Mouse (Mus musculus) B cell, adult 2 months (primary cell): Measurements from ENCODE around the gene Vipas39.
"Not testable (repeated sequence)": the region's sequence is repeated elsewhere in the genome, so short reads cannot be mapped to it uniquely, and the experiment has no call there.

Experiments
- DNase-seq, 2 experiments: peaks; one replicate each; pipeline ENCODE4 v3.0.0; 2022

The Vipas39 gene

DNA sequence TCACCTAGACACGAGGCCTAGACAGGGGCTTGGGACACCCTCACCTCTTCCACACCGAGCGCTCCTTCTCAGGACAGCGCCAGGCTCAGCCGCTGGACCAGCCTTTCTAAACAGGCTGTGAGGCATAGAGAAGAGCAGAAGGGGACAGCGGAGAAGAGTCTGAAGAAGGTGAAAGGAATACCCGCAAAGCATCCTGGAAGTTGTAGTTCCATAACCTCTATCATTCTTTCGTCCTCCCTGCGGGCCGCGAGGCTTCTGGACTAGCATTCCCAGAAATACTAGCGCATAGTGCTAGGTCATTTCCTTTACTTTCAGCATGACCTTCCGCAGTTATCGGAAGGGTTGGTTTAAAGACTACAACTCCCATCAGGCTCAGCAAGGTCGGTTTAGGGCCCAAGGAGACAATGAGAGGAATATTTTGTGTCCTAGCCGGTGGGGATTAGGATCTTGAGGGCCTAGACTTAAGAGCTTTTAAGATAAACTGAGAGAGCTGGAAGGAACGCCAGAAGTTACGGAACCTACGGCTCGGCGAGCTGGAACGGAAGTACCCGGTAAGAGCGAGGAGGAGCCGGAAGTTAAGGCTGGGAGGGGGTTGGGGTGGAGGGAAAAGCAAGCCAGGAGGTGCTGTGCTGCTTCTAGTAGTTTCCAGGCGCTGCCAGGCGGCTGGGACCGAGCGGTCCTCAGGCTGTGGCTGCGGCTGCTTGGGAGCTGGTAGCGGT lies at the start of gene Vipas39, which contains the start of gene Ahsa1:
Vipas39 (minus strand) TSS at position 149 of the 719 bp plus-strand sequence.
Ahsa1 (plus strand) TSS at position 372 of the 719 bp plus-strand sequence.
- peak; percentile 88 for DNase-seq

DNA sequence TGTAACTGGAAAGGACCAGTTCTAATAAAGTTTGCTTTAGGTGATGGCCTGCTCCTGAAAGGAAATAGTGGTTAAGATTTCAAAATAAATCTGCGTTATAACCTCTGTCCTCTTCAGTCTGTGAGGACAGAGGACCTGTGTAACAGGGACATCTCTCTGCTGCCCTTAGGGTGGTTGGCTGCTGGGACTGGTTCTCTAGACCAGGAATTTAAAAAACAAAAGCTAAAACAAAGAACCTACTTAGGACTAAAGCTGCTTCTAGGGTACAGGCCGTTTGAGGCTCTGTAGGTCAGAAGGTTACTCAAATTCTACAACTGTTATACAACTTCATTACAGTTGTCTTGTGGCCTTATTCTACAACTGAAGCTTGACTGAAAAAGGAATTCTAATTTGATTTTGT lies 47.0 kb upstream of the Vipas39 start:
- no peak for DNase-seq

DNA sequence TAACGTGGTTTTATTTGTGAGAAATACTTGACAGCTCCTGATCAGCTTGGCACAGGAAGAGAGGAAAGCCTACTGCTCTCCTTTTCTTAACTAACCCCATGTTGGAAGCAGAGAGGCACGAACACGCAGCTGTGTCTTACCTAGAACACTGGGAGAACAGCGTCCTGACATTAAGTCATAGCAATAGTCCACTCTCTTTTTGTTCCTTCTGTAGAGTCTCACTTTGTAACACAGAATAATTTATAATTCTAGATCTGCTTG lies 40.5 kb upstream of the Vipas39 start:
- DNase-seq = not testable (repeated sequence)

DNA sequence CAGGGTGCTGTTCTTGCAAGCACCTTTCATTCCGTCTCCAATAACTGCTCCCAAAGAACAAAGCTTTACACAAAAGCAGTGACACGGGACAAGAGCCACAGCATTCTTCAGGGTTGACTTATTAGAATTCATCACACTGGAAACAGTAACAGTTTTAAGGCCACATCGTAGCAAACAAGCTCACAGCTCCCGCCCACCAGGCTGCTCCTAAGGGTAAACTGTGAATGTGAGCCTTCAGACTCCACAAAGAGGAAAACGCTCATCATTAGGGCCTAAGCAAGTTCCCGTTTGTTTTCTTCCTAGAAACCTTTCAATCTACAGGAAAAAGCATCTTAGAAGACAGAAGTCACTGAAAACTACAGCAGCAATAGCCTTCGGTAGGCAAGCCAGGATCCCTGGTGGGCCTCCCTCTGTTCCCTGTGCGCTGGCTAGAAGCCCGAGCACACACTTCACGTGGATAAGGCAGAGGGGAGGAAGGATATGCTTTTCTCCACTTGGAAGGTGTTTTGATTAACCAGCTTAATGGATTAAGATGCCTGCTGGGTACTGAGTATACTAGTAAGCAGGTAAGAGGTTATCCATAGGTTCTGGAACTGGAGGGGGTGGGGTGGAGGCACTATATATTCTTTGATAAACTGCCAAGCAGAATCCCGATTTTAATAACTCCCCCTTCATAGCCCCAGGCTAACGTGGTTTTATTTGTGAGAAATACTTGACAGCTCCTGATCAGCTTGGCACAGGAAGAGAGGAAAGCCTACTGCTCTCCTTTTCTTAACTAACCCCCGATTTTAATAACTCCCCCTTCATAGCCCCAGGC lies 39.9 kb upstream of the Vipas39 start:
- no peak for DNase-seq

DNA sequence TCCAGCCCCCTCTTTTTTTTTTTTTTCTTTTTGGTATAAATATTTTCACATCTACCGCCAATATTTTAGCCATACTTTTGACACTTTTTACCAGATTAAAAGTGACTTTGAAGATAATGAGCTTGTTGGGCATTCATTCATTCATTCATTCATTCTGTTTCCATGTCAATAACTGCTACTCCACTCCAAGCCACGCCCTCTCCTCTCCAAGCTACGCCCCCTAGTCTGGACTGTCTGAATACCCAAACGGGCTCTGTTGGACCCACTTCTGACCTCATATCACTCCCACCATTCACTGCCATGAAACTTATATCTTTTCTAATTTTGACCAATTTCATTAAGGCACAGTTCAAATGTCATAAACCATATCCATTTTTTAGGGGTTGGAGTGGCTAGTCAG lies 35.1 kb upstream of the Vipas39 start:
- DNase-seq = no peak

DNA sequence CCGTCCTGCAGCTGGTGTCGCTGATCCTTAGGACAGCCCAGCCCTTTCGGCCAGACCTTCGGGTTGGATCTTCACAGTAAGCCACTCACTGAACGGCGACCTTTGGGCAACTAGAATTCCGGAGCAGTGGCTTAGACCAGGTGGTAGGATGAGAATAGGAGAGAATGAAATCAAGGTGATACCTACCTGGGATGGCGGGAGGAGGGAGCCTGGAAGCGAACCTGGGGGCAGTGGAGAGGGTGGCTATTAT lies 34.3 kb upstream of the Vipas39 start:
- peak in 1 of 2 experiments; percentile 18 for DNase-seq

DNA sequence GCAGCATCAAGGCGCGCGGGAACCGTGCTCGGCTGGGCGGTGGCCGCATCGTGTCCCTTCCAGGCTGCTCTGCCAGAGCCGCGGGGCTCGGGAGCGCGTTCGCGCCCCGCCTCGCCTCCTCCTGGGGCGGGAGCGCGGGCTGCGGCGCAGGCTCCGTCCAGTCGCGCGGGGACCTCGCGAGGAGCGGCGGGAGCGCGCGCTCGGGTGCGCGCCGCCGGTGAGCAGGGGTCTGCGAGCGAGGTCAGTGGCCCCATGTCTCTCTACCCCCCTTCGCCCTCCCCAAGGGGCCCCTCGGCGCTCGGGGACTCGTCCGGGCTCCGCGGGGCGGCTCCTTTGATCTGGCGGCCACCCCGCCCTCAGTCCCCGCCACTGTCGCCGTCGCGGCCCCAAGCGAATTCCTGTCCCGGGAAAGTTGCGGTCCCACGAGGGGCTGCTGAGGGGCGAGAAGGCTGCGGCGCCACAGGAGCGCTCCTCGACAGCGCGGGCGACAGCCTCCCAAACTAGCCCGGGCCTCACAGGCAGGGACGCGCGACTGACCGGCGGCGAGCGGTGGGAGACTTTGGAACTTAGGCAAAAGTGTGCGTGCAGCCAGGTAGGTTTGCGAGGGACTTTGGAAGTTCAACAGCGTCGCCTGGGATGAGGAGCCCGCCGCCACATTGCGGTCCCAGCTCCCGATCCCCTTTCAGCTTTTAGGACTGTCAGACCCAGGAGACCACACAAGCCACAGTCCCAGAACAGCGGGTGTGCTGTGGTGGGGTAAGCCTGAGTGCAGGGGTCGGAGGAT lies 33.8 kb upstream of the Vipas39 start, which contains the start of gene Ism2:
Ism2 (minus strand) TSS at position 49 of the 784 bp plus-strand sequence.
- peak; percentile 14 to 24 for DNase-seq

DNA sequence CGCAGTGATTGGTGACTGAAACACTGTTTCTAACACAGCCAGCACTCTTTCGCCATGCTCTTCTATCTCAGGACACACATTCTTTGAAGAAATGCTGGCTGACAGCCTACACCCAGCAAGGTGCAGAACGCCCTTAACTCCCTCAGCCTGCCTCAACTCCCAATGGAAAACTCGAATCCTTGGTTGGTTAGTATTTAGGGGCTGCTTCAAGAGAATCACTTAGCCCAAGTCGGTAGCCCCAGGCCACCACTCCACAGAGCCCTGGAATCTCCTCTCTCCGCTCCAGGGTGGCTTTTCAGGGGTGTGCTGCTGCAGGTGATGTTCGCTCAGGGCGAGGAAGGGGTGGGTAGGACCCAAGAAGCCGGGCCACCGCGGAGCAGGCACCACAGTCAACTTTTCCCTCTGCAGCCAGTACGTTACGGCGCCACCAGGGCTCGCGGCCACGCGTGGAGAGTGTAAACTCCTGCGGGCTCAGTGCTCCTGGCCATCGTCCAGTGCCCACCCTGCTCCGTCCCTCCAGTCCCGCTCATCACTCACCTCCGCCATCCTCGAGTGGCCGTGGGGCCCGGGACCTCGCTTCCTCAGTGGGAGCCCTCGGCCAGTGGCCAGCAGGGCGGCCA lies 33.1 kb upstream of the Vipas39 start:
- peak in 1 of 2 experiments; percentile 8 for DNase-seq

DNA sequence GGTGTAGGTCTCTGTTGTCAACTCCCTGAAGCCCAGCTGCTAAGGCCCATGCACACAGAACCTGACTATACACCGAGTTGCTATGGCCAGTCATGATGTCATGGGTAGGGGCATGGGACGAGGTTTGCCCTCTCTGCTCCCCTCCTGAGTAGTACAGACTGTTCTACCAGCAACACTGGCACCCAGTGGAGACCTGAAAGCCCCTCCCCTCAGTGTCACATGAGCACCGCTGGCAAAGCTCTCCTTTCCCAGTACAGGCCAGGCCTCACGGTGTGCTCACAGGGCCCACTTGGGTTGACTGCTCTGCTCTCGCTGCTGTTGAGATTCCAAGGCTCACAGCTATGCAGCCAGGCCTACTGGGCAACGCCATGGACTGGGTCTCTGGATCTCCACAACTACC lies 27.9 kb upstream of the Vipas39 start:
- DNase-seq = no peak

DNA sequence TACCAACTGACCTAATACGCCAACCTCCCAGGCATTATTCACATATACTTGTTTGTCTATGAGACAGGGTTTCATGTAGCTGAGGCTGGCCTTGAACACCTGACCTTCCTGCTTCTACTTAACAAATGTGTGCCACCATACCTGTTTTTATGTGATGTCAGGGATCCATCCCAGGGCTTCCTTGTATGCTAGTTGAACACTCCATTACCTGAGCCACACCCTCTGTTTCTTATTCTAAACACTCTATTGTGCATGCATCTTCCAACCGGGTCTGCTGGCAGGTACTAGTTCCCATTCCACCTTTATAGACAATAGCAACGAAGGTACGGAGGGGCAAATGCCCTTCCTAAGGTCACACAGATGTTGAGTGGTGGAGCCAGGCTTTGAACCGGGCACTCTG lies 23.0 kb upstream of the Vipas39 start:
- no peak for DNase-seq

DNA sequence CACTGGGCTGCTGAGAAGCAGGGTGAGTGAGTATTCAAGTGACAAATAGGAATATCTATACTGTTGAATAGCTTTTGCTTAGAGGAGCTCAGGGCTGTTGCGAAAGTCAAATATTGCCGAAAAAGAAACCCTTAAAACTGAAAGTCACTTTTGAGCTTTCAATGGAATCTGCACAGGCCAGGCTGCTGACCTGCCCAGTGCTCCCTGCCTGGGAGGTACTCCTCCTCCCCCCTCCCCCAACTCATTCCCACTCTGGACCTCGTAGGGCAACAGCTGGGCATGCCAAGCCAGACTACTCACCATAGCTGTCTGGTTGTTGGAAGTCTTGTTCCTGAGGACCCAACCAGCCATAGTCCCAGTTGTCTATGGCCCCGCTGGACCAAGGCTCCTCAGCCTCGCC lies 18.7 kb upstream of the Vipas39 start:
- no peak for DNase-seq

DNA sequence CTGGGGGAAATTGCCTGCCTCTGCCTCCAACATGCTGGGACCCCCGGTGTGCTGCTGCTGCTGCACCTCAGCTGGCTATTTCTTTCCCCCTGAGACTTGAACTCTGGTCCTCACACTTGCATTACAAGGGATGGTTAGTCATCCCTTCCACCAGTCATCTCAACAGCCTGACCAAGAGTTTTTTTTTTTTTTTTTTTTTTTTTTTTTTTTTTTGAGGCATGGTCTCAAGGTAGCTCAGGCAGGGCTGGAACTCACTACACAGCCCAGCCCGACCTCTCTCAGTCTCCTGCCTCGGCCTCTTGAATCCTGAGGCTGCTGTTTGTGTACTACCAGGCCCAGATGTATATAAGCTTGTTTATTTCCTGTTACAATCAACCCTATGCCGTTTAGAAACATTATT lies 18.2 kb upstream of the Vipas39 start:
- DNase-seq = no peak

DNA sequence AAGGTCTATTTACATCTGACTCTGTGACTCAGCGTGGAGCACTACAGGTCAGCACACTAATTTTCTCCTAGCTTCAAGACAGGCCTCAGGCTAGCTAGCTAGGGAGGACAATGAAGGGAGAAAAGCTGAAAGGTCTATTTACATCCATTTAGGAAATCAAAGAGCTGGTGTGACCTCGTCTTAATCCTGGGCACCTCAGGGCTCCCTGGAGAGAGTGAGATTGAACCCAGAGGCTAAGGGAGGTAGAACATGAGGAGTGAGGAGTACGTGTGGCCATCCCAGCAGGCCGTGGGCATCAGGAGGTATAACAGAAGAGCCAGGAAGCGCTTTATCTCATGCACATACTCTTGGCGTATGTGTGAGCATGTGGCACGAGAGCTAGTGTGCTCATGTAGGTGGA lies 17.6 kb upstream of the Vipas39 start:
- no peak for DNase-seq

DNA sequence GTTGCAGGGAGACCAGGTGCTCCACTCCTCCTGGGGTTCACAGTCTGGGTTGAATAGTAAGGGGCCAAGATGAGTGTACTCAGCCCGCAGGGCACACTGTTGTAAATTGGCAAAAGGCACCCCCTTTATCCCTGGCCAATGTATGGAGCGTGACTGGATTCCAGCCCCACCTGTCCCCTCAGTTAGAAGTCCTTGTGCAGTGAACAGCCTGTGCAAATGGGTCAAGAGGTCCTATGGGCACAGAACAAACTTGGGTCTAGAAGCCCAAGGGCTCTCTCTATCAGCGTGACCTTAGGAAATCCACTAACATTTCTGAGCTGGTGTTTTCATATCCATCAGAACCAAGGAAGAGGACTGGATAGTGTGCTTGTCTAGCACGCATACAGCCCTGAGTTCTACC lies 16.7 kb upstream of the Vipas39 start:
- no peak for DNase-seq

DNA sequence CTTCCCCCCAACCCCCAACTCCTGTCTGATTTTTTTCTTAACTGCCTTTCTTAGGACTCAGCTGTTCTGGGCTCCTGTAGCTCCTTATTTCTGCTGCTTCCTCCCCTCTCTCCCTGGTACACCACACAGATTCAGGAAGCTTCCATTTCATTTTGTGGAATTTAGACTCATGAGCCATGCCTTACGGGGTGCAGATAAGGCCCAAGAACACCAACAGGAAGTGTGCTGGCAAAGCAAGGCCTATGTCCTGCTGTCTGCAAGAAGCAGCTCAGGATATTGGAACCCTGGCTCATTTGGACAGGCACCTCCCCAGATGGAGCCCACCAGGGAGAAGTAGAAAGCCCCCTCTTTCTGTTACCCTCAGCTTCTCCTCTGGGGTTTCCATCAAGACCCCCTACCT lies 15.7 kb upstream of the Vipas39 start:
- no peak for DNase-seq

DNA sequence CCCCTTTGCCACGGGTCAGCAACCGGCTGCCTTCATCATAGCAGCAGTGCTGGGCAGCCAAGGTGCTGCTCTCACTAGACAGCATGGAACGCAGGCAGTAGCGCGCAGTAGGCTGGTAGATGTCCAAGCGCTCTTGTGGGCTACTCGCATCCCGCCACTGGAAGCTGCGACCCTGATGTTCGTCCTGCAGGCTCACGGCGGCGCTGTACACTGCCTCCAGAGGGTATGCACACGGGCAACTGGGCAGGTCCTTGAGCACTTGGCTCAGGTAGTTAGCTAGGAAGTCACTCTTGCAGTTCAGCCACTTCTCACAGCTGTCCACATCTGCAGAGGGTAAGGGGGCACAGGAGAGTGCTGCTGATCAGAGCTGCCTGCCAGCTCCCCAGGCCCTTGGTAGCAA lies 13.8 kb upstream of the Vipas39 start:
- no peak for DNase-seq

DNA sequence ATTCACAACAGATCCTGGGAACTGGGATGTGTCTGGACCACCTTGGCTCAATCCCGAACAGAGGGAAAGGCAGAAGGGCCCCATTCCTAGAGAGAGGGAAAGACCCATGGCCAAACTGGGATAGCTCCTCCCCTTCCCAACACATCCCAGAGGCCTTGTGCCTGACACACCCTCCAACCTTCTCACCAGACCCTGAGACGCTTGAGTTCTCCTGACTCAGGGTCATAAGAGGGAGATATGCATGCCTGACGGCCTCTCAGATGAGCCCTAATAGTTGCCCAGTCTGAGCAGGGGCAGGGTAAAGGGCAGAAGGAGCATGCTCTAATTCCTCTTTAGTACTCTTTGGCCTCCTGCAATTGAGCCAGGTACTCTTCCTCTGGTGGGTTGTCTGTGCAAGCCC lies 13.3 kb upstream of the Vipas39 start:
- DNase-seq = no peak

DNA sequence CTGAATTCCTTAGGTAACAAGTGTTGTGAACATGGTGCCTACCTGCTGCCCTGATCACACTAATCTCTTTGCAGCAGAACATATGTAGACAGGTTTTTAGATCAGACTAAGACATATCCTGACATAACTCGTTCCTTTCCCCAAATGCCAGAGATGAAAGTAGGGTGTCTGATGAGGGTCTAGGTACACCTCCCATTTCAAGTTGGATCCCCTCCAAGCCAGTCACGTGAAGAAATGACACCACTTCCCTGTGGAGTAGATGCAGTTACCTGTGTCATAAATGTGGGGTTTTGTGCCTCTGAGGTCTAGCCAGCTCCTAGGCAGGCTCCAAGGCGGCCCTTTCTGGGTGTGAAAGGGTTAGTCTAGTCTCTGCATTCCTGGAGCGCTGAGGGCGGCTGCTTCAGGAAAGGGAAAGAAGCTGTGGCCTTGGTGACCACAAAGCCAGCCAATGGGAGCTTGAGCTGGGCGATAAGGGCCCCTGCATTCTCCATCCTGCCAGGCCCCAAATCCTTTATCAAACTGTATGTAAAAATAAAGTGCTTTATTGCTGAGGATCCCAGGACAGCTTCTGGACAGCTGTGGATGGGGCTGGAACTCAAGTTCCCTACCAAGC lies 12.2 kb upstream of the Vipas39 start:
- no peak for DNase-seq

DNA sequence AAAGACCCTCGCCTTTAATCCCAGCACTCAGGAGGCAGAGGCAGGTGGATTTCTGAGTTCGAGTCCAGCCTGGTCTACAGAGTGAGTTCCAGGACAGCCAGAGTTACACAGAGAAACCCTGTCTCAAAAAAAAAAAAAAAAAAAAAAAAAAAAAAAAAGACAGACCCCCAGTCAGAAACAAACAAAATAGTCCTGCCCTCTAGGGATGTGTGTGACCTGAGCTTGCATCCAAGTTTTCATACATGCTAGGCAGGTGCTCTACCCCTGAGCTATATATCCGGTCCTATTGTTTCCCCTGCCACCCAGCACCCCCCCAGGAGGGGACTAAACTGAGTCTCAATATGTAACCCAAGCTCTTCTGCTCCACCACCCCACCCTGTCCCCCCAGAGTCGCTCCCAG lies 11.2 kb upstream of the Vipas39 start:
- not testable (repeated sequence) for DNase-seq

DNA sequence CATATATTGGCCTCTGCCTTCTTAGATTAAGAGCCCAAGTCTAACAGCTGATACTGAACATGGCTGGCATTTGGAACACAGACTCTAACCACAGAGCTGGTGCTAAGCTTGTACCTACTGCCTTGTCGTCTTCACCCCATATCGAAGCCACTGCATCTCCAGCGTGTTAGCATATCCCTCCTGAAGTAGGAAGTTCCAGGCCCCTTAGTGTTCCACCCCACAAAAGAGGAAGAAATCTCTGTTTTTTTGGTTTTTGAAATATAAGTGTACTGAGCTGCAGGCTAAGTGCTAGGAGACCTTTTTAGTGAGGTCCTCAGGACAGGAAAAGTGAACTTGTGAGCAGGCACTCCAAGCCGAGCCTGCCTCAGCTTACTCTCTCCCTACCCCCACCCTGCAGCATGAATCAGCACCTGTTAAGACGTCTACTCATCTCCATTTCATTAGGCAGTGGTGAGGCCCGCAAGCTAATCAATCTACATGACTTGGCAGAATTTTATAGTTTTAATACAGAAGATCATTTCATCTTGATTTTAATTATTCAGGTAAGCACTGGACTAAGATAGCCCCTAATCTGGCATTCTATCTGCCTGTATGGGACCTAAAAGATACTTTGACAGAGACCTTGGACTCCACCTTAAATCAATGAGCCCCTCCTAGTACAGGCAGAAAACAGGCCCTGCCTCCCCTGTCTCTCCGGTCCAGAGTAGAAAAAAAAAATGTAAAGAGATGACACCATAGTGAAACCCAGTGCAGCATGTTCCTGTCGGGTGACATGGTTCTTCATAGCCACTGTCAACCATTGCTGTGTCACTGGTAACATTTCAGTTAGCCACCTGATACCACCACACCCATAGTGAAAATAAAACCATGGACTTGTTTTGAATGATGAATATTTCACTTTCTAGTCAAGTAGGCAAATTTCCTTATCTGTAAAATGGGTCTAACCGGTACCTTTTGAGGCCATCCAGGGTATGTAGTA lies 9.1 kb upstream of the Vipas39 start:
- DNase-seq = no peak

DNA sequence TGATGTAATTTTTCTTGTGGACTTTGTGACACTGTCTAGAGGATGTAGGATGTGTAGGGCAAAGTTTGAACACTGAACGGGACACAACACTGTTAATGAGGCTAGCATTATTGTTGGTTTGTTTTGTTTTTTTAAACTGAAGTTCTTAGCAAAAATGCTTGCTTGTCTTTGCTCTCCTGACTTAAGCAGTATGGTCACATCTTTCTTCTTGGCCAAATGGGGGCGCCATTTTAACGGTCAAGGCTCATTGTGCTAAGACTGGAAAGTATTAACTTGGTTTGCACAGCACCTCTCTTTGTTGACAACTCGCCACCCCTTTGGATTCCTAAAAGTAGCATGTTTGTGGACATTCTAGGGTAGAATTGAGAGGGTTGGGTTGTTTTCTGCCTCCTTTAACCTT lies 1.6 kb upstream of the Vipas39 start:
- DNase-seq = peak; percentile 34 to 44
